Mouse (Mus musculus) left cerebral cortex, adult 6 months (tissue): ENCODE results near the gene Hcn4. TPM values are rescaled to one million over a fixed set of nuclear protein-coding genes. Genes with fewer than 3 reads are reported as not detected.

Experiments
- long read RNA-seq, 2 experiments: library from polyadenylated mRNA; unstranded; transcript quantifications; one replicate each; pipeline ENCODE4 v2.0.0; 2019 to 2020
- polyA plus RNA-seq: library from polyadenylated mRNA; unstranded; fragments of <200 nt; fragmentation: Nextera tagmentation; gene quantifications from 2 replicates; pipeline ENCODE4 v1.2.3, GENCODE M21; 2021

Hcn4 gene
- polyA plus RNA-seq: 0.43 and 0.78 TPM in 2 replicates
- long read RNA-seq, experiment 1: 0 reads
- long read RNA-seq, experiment 2: 0 reads

GRCm38 (mm10) chr9:58823139-58823917 is at the start of gene Hcn4:
TSS of gene Hcn4 (plus strand) at chr9:58823412.

Other genes starting within 250 kb of the Hcn4 start
- gene Nptn, start 241.2 kb upstream of the Hcn4 start, polyA plus RNA-seq: 421 and 661 TPM in 2 replicates
- 0.32 and 0.48 TPM in 2 replicates for gene Rec114, start 79.4 kb upstream of the Hcn4 start, polyA plus RNA-seq
- 6.9 and 22.4 TPM in 2 replicates for gene Neo1, start 213.0 kb downstream of the Hcn4 start, polyA plus RNA-seq